Mouse (Mus musculus) hindbrain, postnatal 0 days (tissue): ENCODE data around the gene Ldhb. TPM values are rescaled to one million over a fixed set of nuclear protein-coding genes. Genes with fewer than 3 reads are reported as not detected.
A peak's percentile ranks its signal among the peaks of the same experiment; 100 is the strongest.

Experiments used
- ATAC-seq: fragments of 200-750 bp; cut with Nextera tagmentation; 2 replicates; pipeline ENCODE4 v1.8.0; 2017; ENCODE audit warnings: mild to moderate bottlenecking, moderate TSS enrichment, moderate library complexity
- DNase-seq: peaks from one replicate; pipeline ENCODE4 v3.0.0-alpha.2; 2015; ENCODE audit warnings: low spot score
- H3K27ac ChIP-seq: fragments of 300-500 bp; sonication (generic); 2 replicates; pipeline ENCODE4 v1.5.1; 2014; ENCODE audit warnings: mild to moderate bottlenecking
- H3K27me3 ChIP-seq: fragments of 300-500 bp; sonication (generic); 2 replicates; pipeline ENCODE4 v1.6.1; 2014; ENCODE audit warnings: low read length, mixed read lengths; ENCODE audit not compliant: insufficient read depth
- H3K36me3 ChIP-seq: fragments of 300-500 bp; sonication (generic); 2 replicates; pipeline ENCODE4 v1.6.1; 2014; ENCODE audit warnings: low read length, mixed read lengths; ENCODE audit not compliant: insufficient read depth
- H3K4me1 ChIP-seq: fragments of 300-500 bp; sonication (generic); 2 replicates; pipeline ENCODE4 v1.6.1; 2014; ENCODE audit warnings: antibody characterized with exemption, low read length, mixed read lengths; ENCODE audit not compliant: insufficient read depth
- H3K4me2 ChIP-seq: fragments of 300-500 bp; sonication (generic); 2 replicates; pipeline ENCODE4 v1.6.1; 2014; ENCODE audit warnings: low read depth, mild to moderate bottlenecking, low read length, moderate library complexity, mixed read lengths
- H3K4me3 ChIP-seq: fragments of 300-500 bp; sonication (generic); 2 replicates; pipeline ENCODE4 v1.5.1; 2014; ENCODE audit warnings: low read length
- H3K9ac ChIP-seq: fragments of 300-500 bp; sonication (generic); replicated peaks from 2 replicates; pipeline ENCODE4 v1.6.1; 2014; ENCODE audit warnings: mild to moderate bottlenecking, low read length, moderate library complexity, mixed read lengths
- H3K9me3 ChIP-seq: fragments of 300-500 bp; sonication (generic); 2 replicates; pipeline ENCODE4 v1.6.1; 2016; ENCODE audit warnings: low read length, mixed read lengths
- CTCF ChIP-seq: IDR thresholded peaks from 2 replicates; pipeline ENCODE4 v1.5.1; 2016; ENCODE audit warnings: antibody characterized with exemption, control low read depth, low read depth
- WGBS: fragments of 180-500 bp; shearing (Covaris S2); extraction: QIAGEN DNeasy Blood & Tissue Kit; methylation state at CpG from one replicate; pipeline ENCODE4 v1.1.7; 2014; 5-methylcytosine and 5-hydroxymethylcytosine counted together
- polyA plus RNA-seq: library from polyadenylated mRNA; unstranded; fragments of >200 nt; fragmentation: Nextera tagmentation; extraction: Ambion mirVana; gene quantifications from 2 replicates; pipeline ENCODE4 v1.2.1, GENCODE M21; 2015
- total RNA-seq: library from RNA; depleted of rRNA; stranded (reverse); fragments of >200 nt; gene quantifications from 2 replicates; pipeline ENCODE4 v1.2.3, GENCODE M21; 2014; rRNA removed

Gene Ldhb
- total RNA-seq = 201 and 230 TPM in 2 replicates
- polyA plus RNA-seq = 663 and 664 TPM in 2 replicates

GRCm38 (mm10) chr6:142507785-142508162 lies at the start of gene Ldhb:
Gene Ldhb, minus strand, starts transcription at chr6:142507957.
- Histone ChIP-seq H3K36me3 (no peaks in the 10 kb centered on the region; the same call in 1 of the 2 replicates), H3K4me3 (peak within 1 kb of the TSS; percentile 66), H3K27ac (peak within 1 kb of the TSS; percentile 70), H3K4me1 (peaks cover 5% of the 10 kb centered on the region; the same call in 1 of the 2 replicates), H3K4me2 (peak within 1 kb of the TSS; percentile 97), H3K27me3 (0 out of 2 replicates have a peak, but pooled peaks cover under 1% of the 10 kb centered on the region), H3K9ac (peak within 1 kb of the TSS; percentile 77), H3K9me3 (no peaks in the 10 kb centered on the region)
- TF ChIP-seq CTCF = no peak
- peak; percentile 97 for ATAC-seq
- peak; percentile 94 for DNase-seq
- under 1% methylated on average over 19 of the region's 19 CpGs for WGBS

GRCm38 (mm10) chr6:142555988-142556387 lies 48.2 kb upstream of the Ldhb start:
- no peaks in the 10 kb centered on the region for H3K4me1 ChIP-seq
- H3K27ac ChIP-seq = no peak overlapping the region
- ATAC-seq (no peak), DNase-seq (no peak)
- no peaks in the 10 kb centered on the region for H3K36me3 ChIP-seq
- H3K9me3 ChIP-seq = no peaks in the 10 kb centered on the region
- H3K27me3 ChIP-seq = no peaks in the 10 kb centered on the region
- H3K4me2 ChIP-seq = no peak overlapping the region
- H3K9ac ChIP-seq = no peak overlapping the region
- no peak for TF ChIP-seq CTCF
- H3K4me3 ChIP-seq = no peak overlapping the region
- WGBS = 53% methylated on average over 1 of the region's 1 CpGs

DNA sequence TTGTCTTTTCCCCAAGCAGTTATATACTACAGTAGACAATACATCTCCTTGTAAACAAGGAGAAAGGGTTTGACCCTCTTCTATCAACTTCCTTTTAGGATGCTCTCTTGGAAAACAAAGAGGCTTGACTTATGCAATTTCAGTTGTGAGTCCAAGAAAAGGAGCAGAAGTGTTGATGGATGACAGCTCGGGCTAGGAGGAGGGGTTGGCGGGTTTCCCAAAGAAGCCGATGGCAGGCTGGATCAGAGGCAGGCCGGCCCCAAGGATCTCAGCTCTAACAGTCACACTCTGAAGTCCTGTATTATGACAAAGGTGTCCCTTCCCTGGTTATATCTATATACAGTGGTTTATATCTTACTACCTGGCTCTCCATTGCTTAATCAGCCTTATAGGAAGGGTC lies 43.7 kb upstream of the Ldhb start:
- Histone ChIP-seq H3K4me2 (no peak overlapping the region), H3K9me3 (no peaks in the 10 kb centered on the region), H3K4me3 (no peak overlapping the region), H3K4me1 (no peaks in the 10 kb centered on the region), H3K27ac (no peak overlapping the region), H3K9ac (no peak overlapping the region), H3K36me3 (no peaks in the 10 kb centered on the region), H3K27me3 (no peaks in the 10 kb centered on the region)
- WGBS = 48% methylated on average over 4 of the region's 4 CpGs
- ATAC-seq (no peak), DNase-seq (no peak)
- TF ChIP-seq CTCF = no peak

DNA sequence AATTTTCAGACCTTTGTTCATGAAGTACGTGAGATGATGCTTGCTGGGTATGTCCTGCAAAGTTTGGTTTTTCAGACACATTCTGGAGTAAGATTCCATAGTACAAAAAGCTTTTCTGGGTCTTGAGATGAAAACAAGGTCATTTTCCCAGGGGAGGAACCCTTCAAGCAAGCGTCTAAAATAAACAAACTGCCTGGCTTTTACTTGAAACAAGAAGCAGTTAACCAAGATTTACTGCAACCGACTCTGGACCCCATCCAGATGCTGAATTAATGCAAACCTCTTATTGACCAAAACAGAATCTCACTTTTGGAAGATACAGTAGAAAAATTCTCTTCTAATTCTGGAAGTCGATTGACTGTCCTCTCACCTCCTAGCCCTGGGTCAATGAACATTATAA lies 43.1 kb upstream of the Ldhb start:
- H3K36me3 ChIP-seq = no peaks in the 10 kb centered on the region
- TF ChIP-seq CTCF = no peak
- H3K27me3 ChIP-seq = no peaks in the 10 kb centered on the region
- 69% methylated on average over 4 of the region's 4 CpGs for WGBS
- H3K9me3 ChIP-seq = no peaks in the 10 kb centered on the region
- ATAC-seq (no peak), DNase-seq (no peak)
- H3K4me1 ChIP-seq = no peaks in the 10 kb centered on the region
- H3K9ac ChIP-seq = no peak overlapping the region
- no peak overlapping the region for H3K4me2 ChIP-seq
- H3K27ac ChIP-seq = no peak overlapping the region
- no peak overlapping the region for H3K4me3 ChIP-seq

DNA sequence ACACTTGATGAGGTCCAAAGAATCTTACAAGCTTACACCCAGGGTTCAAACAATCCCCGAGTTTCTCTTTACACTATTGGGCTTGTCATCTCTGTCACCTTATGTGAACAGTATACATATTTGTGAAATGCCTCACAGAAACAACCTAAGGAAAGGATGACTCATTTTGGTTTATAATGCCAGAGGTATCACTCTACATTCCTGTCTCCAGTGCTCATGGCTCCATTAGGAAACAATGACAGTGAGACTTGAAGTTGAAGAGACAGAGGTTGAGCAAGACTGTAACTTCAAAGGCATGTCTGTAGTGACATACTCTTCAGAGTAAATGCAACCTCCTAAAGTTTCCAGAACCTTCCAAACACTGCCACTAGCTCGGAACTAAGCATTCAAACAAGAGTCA lies 40.6 kb upstream of the Ldhb start:
- no peak for TF ChIP-seq CTCF
- ATAC-seq (no peak), DNase-seq (no peak)
- Histone ChIP-seq H3K4me3 (no peak overlapping the region), H3K36me3 (no peaks in the 10 kb centered on the region), H3K27me3 (no peaks in the 10 kb centered on the region), H3K4me2 (no peak overlapping the region), H3K9me3 (no peaks in the 10 kb centered on the region), H3K9ac (no peak overlapping the region), H3K27ac (no peak overlapping the region), H3K4me1 (no peaks in the 10 kb centered on the region)
- WGBS = 84% methylated on average over 2 of the region's 2 CpGs

DNA sequence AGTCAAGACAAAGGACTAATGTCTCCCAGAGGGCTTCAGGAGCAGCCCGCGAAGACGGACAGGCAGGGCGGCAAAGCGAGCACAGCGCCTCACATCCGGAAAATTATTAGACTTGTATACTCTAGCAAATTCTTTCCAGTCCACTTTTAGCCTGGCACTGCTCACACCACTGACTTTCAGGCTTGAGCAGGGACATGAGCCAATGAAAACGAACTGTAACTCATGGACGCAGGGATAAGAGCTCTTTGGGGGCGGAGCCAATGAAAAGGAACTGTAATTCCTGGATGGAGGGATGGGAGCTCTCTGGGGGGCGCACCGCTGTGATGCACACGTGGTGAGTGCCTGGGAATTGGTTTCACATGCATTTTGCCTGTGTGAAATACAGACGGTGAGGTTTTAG lies 37.4 kb upstream of the Ldhb start:
- Histone ChIP-seq H3K4me1 (no peaks in the 10 kb centered on the region), H3K36me3 (no peaks in the 10 kb centered on the region), H3K4me2 (peak overlapping the region; percentile 19), H3K4me3 (no peak overlapping the region), H3K9me3 (no peaks in the 10 kb centered on the region), H3K9ac (no peak overlapping the region), H3K27me3 (no peaks in the 10 kb centered on the region), H3K27ac (no peak overlapping the region)
- WGBS = 57% methylated on average over 14 of the region's 14 CpGs
- DNase-seq = peak; percentile 14
- no peak for ATAC-seq
- no peak for TF ChIP-seq CTCF

DNA sequence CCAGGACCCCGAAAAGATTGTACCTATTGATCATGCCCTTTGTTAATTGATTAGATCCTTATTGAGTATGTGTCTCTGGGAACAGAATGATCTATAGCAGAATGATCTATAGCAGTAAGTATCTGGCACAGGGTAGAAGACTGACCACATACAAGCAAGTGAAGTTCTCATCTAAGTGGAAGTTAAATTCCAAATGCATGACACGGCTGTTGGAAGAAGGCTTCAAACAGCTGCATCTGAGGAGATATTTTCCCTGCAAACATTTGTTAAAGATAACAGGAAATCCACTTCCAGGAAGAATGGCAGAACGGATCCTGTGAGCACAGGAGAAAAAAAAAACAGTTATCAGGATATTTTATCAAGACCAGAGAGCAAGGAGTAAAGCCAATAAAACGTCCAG lies 35.9 kb upstream of the Ldhb start:
- Histone ChIP-seq H3K4me1 (no peaks in the 10 kb centered on the region), H3K4me3 (no peak overlapping the region), H3K27ac (no peak overlapping the region), H3K36me3 (no peaks in the 10 kb centered on the region), H3K4me2 (no peak overlapping the region), H3K9ac (no peak overlapping the region), H3K9me3 (no peaks in the 10 kb centered on the region), H3K27me3 (no peaks in the 10 kb centered on the region)
- no peak for DNase-seq
- TF ChIP-seq CTCF = no peak
- WGBS = 82% methylated on average over 4 of the region's 4 CpGs
- ATAC-seq = no peak
